Mouse (Mus musculus) heart, embryonic 16.5 days (tissue): ENCODE measurements around the gene Gm20671. TPM values are rescaled to one million over a fixed set of nuclear protein-coding genes. Genes with fewer than 3 reads are reported as not detected.
"Not testable (repeated sequence)": the region's sequence is repeated elsewhere in the genome, so short reads cannot be mapped to it uniquely, and the experiment has no call there.

Source experiments
- ATAC-seq: fragments of 200-750 bp; cut with Nextera tagmentation; replicated peaks from 2 replicates; pipeline ENCODE4 v1.8.0; 2017; ENCODE audit warnings: moderate number of reproducible peaks; ENCODE audit not compliant: insufficient read depth, low FRiP score; ENCODE audit errors: extremely low read depth
- H3K27ac ChIP-seq: fragments of 300-500 bp; sonication (generic); 2 replicates; pipeline ENCODE4 v1.5.1; 2014; ENCODE audit warnings: mild to moderate bottlenecking, low read length, control low read depth, moderate library complexity
- H3K27me3 ChIP-seq: fragments of 300-500 bp; sonication (generic); 2 replicates; pipeline ENCODE4 v1.6.1; 2014; ENCODE audit warnings: low read length, mixed read lengths; ENCODE audit not compliant: control insufficient read depth, insufficient read depth
- H3K36me3 ChIP-seq: fragments of 300-500 bp; sonication (generic); 2 replicates; pipeline ENCODE4 v1.6.1; 2014; ENCODE audit not compliant: control insufficient read depth, insufficient read depth
- H3K4me1 ChIP-seq: fragments of 300-500 bp; sonication (generic); 2 replicates; pipeline ENCODE4 v1.6.1; 2014; ENCODE audit warnings: low read length, mixed read lengths; ENCODE audit not compliant: control insufficient read depth, insufficient read depth
- H3K4me2 ChIP-seq: fragments of 300-500 bp; sonication (generic); 2 replicates; pipeline ENCODE4 v1.6.1; 2014; ENCODE audit warnings: low read depth, mild to moderate bottlenecking, control low read depth, low read length
- H3K4me3 ChIP-seq: fragments of 300-500 bp; sonication (generic); 2 replicates; pipeline ENCODE4 v1.5.1; 2014; ENCODE audit warnings: mild to moderate bottlenecking, control low read depth, low read length
- H3K9ac ChIP-seq: fragments of 300-500 bp; sonication (generic); 2 replicates; pipeline ENCODE4 v1.6.1; 2014; ENCODE audit warnings: low read length, control low read depth
- H3K9me3 ChIP-seq: fragments of 300-500 bp; sonication (generic); replicated peaks from 2 replicates; pipeline ENCODE4 v1.6.1; 2016; ENCODE audit warnings: low read length; ENCODE audit not compliant: control insufficient read depth
- WGBS: fragments of 180-500 bp; shearing (Covaris S2); extraction: QIAGEN DNeasy Blood & Tissue Kit; methylation state at CpG from one replicate; pipeline ENCODE4 v1.1.7; 2014; 5-methylcytosine and 5-hydroxymethylcytosine counted together
- polyA plus RNA-seq: library from polyadenylated mRNA; unstranded; fragments of >200 nt; fragmentation: Nextera tagmentation; extraction: Ambion mirVana; gene quantifications from 2 replicates; pipeline ENCODE4 v1.2.1, GENCODE M21; 2015

Gene Gm20671
- polyA plus RNA-seq, 1 experiment from 2014 or later: not detected

GRCm38 (mm10) chr5:32747650-32748375 is 79.1 kb downstream of the Gm20671 start:
- Histone ChIP-seq H3K4me1 (peaks cover 11% of the 10 kb centered on the region), H3K27me3 (no peaks in the 10 kb centered on the region), H3K4me3 (no peak overlapping the region), H3K4me2 (no peak overlapping the region), H3K27ac (no peak overlapping the region), H3K9ac (no peak overlapping the region), H3K36me3 (no peaks in the 10 kb centered on the region), H3K9me3 (no peaks in the 10 kb centered on the region)
- WGBS: 59% methylated on average over 6 of the region's 6 CpGs
- ATAC-seq: no peak

- no peaks in the 10 kb centered on the region for H3K36me3 ChIP-seq
- peak overlapping the region; percentile 66 for H3K4me2 ChIP-seq
- no peaks in the 10 kb centered on the region for H3K27me3 ChIP-seq
- peak overlapping the region; percentile 71 for H3K9ac ChIP-seq
- WGBS: 5% methylated on average over 8 of the region's 10 CpGs
- H3K4me3 ChIP-seq: peak overlapping the region; percentile 52
- no peaks in the 10 kb centered on the region for H3K9me3 ChIP-seq
- H3K4me1 ChIP-seq: peaks cover 11% of the 10 kb centered on the region
- H3K27ac ChIP-seq: peak overlapping the region; percentile 92
- ATAC-seq: peak; percentile 91
These were observed 80.9 kb downstream of the Gm20671 start for GRCm38 (mm10) chr5:32745705-32746655.

GRCm38 (mm10) chr5:32742149-32742548 is 84.8 kb downstream of the Gm20671 start:
- H3K27ac ChIP-seq: no peak overlapping the region
- no peak overlapping the region for H3K4me2 ChIP-seq
- no peak overlapping the region for H3K9ac ChIP-seq
- WGBS: 65% methylated on average over 9 of the region's 9 CpGs
- no peaks in the 10 kb centered on the region for H3K27me3 ChIP-seq
- H3K4me1 ChIP-seq: peaks cover 9% of the 10 kb centered on the region
- ATAC-seq: no peak
- no peak overlapping the region for H3K4me3 ChIP-seq
- H3K36me3 ChIP-seq: no peaks in the 10 kb centered on the region
- no peaks in the 10 kb centered on the region for H3K9me3 ChIP-seq

GRCm38 (mm10) chr5:32741377-32741776 is 85.5 kb downstream of the Gm20671 start:
- ATAC-seq, H3K4me1 ChIP-seq, H3K4me3 ChIP-seq, H3K9me3 ChIP-seq, H3K27ac ChIP-seq, H3K9ac ChIP-seq, H3K4me2 ChIP-seq, H3K27me3 ChIP-seq, H3K36me3 ChIP-seq: not testable (repeated sequence)
- WGBS: 83% methylated on average over 4 of the region's 4 CpGs

- not testable (repeated sequence) for H3K4me2 ChIP-seq, H3K36me3 ChIP-seq, ATAC-seq, H3K9me3 ChIP-seq, H3K9ac ChIP-seq, H3K27ac ChIP-seq, H3K4me3 ChIP-seq, H3K4me1 ChIP-seq, H3K27me3 ChIP-seq
- WGBS: 86% methylated on average over 8 of the region's 8 CpGs
These were observed 86.1 kb downstream of the Gm20671 start for GRCm38 (mm10) chr5:32740850-32741249.

GRCm38 (mm10) chr5:32740138-32740537 is 86.8 kb downstream of the Gm20671 start:
- no peaks in the 10 kb centered on the region for H3K27me3 ChIP-seq
- 93% methylated on average over 3 of the region's 3 CpGs for whole genome bisulfite sequencing
- H3K9me3 ChIP-seq: no peaks in the 10 kb centered on the region
- ATAC-seq: no peak
- H3K9ac ChIP-seq: no peak overlapping the region
- no peak overlapping the region for H3K27ac ChIP-seq
- no peaks in the 10 kb centered on the region for H3K36me3 ChIP-seq
- H3K4me2 ChIP-seq: no peak overlapping the region
- H3K4me3 ChIP-seq: no peak overlapping the region
- H3K4me1 ChIP-seq: no peaks in the 10 kb centered on the region; the same call in 1 of the 2 replicates

- H3K4me3 ChIP-seq, H3K27me3 ChIP-seq, H3K4me2 ChIP-seq, H3K9ac ChIP-seq, H3K4me1 ChIP-seq, H3K27ac ChIP-seq, H3K36me3 ChIP-seq, H3K9me3 ChIP-seq, ATAC-seq: not testable (repeated sequence)
- WGBS: 87% methylated on average over 3 of the region's 3 CpGs
These were observed 90.1 kb downstream of the Gm20671 start for GRCm38 (mm10) chr5:32736770-32737169.

- no peaks in the 10 kb centered on the region for H3K36me3 ChIP-seq
- H3K4me2 ChIP-seq: no peak overlapping the region
- 81% methylated on average over 6 of the region's 6 CpGs for whole genome bisulfite sequencing
- no peaks in the 10 kb centered on the region for H3K27me3 ChIP-seq
- no peak overlapping the region for H3K9ac ChIP-seq
- H3K9me3 ChIP-seq: no peaks in the 10 kb centered on the region
- no peak overlapping the region for H3K27ac ChIP-seq
- ATAC-seq: no peak
- no peaks in the 10 kb centered on the region for H3K4me1 ChIP-seq
- H3K4me3 ChIP-seq: no peak overlapping the region
These were observed 91.1 kb downstream of the Gm20671 start for GRCm38 (mm10) chr5:32735779-32736178.

- H3K4me1 ChIP-seq, H3K9ac ChIP-seq, H3K36me3 ChIP-seq, H3K9me3 ChIP-seq, H3K4me2 ChIP-seq, H3K27me3 ChIP-seq, H3K27ac ChIP-seq, H3K4me3 ChIP-seq: not testable (repeated sequence)
- 89% methylated on average over 6 of the region's 6 CpGs for WGBS
- peak; percentile 42; the same call in 1 of the 2 replicates for ATAC-seq
These were observed 93.0 kb downstream of the Gm20671 start for GRCm38 (mm10) chr5:32733892-32734291.
